Mouse (Mus musculus) stomach, embryonic 14.5 days (tissue): ENCODE results near the gene Ecd. TPM values are rescaled to one million over a fixed set of nuclear protein-coding genes. Genes with fewer than 3 reads are reported as not detected.

Source experiments
- ATAC-seq: fragments of 200-750 bp; cut with Nextera tagmentation; 2 replicates; pipeline ENCODE4 v1.8.0; 2017; ENCODE audit warnings: low read depth, moderate TSS enrichment; ENCODE audit not compliant: insufficient number of reproducible peaks, insufficient read depth, low FRiP score
- H3K27ac ChIP-seq: fragments of 300-500 bp; sonication (generic); 2 replicates; pipeline ENCODE4 v1.5.1; 2014; ENCODE audit warnings: mild to moderate bottlenecking, low read length, moderate library complexity, mixed read lengths
- H3K27me3 ChIP-seq: fragments of 300-500 bp; sonication (generic); 2 replicates; pipeline ENCODE4 v1.6.1; 2014; ENCODE audit warnings: low read length, control low read depth, mixed read lengths; ENCODE audit not compliant: control insufficient read depth, insufficient read depth
- H3K36me3 ChIP-seq: fragments of 300-500 bp; sonication (generic); 2 replicates; pipeline ENCODE4 v1.6.1; 2014; ENCODE audit warnings: mild to moderate bottlenecking, control low read depth, low read length, moderate library complexity, mixed read lengths; ENCODE audit not compliant: control insufficient read depth, insufficient read depth
- H3K4me1 ChIP-seq: fragments of 300-500 bp; sonication (generic); 2 replicates; pipeline ENCODE4 v1.6.1; 2014; ENCODE audit warnings: low read length, control low read depth, mixed read lengths; ENCODE audit not compliant: control insufficient read depth, insufficient read depth
- H3K4me2 ChIP-seq: fragments of 300-500 bp; sonication (generic); replicated peaks from 2 replicates; pipeline ENCODE4 v1.6.1; 2014; ENCODE audit warnings: low read depth, low read length, control low read depth
- H3K4me3 ChIP-seq: fragments of 300-500 bp; sonication (generic); 2 replicates; pipeline ENCODE4 v1.5.1; 2014; ENCODE audit warnings: low read depth, low read length, control low read depth
- H3K9ac ChIP-seq: fragments of 300-500 bp; sonication (generic); replicated peaks from 2 replicates; pipeline ENCODE4 v1.6.1; 2014; ENCODE audit warnings: low read depth, mild to moderate bottlenecking, control low read depth, low read length, moderate library complexity, mixed read lengths
- H3K9me3 ChIP-seq: fragments of 300-500 bp; sonication (generic); 2 replicates; pipeline ENCODE4 v1.6.1; 2016; ENCODE audit warnings: low read depth, low read length, control low read depth; ENCODE audit not compliant: control insufficient read depth
- WGBS: fragments of 180-500 bp; shearing (Covaris S2); extraction: QIAGEN DNeasy Blood & Tissue Kit; methylation state at CpG from one replicate; pipeline ENCODE4 v1.1.7; 2014; 5-methylcytosine and 5-hydroxymethylcytosine counted together
- polyA plus RNA-seq: library from polyadenylated mRNA; unstranded; fragments of >200 nt; fragmentation: Nextera tagmentation; extraction: Ambion mirVana; gene quantifications from 2 replicates; pipeline ENCODE4 v1.2.1, GENCODE M21; 2014

Gene Ecd
- polyA plus RNA-seq, 1 experiment from 2014 or later, result 53.1 TPM

DNA sequence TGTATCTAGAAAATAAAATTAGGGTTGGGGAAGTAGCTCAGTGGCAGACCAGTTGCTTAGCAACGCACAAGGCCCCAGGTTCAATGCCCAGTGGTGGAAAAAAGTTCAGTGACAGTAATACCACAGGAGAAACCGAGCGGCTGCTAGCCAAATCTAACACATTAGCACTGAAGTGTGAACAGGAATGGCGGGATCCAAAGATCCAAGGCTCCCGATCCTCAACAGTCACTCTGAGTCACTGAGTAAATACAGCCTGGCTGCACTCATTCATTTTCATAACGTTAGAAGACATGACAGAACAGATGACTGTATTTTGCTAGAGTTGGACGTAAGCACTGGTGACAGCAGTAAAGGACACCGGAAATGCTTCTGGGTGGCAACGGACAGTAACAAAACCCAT lies 2.0 kb downstream of the Ecd start:
- WGBS, result 79% methylated on average over 9 of the region's 9 CpGs
- Histone ChIP-seq H3K36me3 (peaks cover 22% of the 10 kb centered on the region; the same call in 1 of the 2 replicates), H3K27ac (no peak overlapping the region), H3K4me3 (no peak overlapping the region), H3K9ac (no peak overlapping the region), H3K4me2 (no peak overlapping the region), H3K4me1 (0 out of 2 replicates have a peak, but pooled peaks cover 7% of the 10 kb centered on the region), H3K9me3 (no peaks in the 10 kb centered on the region), H3K27me3 (no peaks in the 10 kb centered on the region)
- no peak for ATAC-seq

DNA sequence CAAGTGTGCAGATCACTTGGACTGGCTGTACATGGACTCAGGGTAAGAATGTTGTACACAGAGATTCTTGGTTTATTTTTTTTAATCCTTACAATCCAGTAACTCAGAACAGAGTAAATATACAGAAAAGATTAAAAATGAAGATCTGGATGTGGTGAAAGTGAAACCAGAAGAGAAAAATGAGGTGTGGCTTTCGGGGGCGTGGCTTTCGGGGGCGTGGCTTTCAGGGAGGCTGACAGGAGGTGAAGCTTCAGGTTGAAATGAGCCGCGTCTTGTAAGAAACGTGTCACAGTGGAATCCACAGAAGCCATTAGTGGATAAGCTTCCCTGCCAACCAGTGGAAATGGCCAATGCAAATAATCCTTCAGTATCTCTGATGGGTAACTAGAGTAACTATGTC lies 7.1 kb downstream of the Ecd start:
- Histone ChIP-seq H3K4me1 (no peaks in the 10 kb centered on the region), H3K27me3 (no peaks in the 10 kb centered on the region), H3K4me2 (no peak overlapping the region), H3K4me3 (no peak overlapping the region), H3K36me3 (peaks cover 36% of the 10 kb centered on the region), H3K9ac (no peak overlapping the region), H3K27ac (no peak overlapping the region), H3K9me3 (no peaks in the 10 kb centered on the region)
- no peak for ATAC-seq
- WGBS, result 81% methylated on average over 7 of the region's 7 CpGs

DNA sequence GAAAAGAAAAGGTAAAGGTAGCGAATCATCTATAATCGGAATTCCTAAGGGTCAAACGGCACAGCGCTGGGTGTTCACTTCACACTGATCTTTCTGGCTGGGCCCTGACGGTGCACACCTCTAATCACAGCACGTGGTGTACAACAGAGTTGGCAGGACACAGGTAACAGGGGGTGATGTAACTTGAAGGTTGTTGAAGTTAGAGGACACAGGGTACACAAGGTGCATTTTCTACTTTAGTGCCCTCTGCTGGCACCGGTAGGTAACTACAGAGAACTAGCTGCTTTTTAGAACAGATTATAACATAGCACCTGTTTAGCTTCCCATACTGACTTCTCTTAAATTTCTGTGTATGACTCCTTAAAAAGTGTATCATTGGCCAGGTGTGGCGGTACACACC lies 7.8 kb downstream of the Ecd start:
- 85% methylated on average over 8 of the region's 8 CpGs for WGBS

DNA sequence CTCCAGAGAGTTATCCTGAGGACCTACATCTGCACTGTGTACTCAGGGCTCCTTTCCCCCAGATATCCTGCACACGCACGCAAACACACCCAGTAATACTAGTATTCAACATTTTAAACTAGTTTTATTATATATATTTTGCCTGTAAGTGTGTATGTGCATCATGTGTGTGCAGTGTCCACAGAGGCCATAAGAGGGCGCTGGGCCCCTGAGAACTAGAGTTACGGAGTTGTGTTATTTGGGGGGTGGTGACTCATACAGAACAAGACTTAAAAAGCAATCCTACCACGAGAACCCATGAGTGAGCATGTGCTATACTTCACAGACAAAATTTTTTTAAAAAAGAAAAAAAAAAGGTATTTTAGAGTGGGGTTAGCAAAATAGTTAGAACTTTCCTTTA lies 8.5 kb downstream of the Ecd start:
- Histone ChIP-seq H3K36me3 (peaks cover 31% of the 10 kb centered on the region), H3K9ac (no peak overlapping the region), H3K4me3 (no peak overlapping the region), H3K27me3 (no peaks in the 10 kb centered on the region), H3K9me3 (no peaks in the 10 kb centered on the region), H3K4me2 (no peak overlapping the region), H3K4me1 (no peaks in the 10 kb centered on the region), H3K27ac (no peak overlapping the region)
- ATAC-seq, result no peak
- 95% methylated on average over 5 of the region's 5 CpGs for WGBS

More for the DNA sequence above, 7.8 kb downstream of the Ecd start:
- Histone ChIP-seq H3K27me3 (no peaks in the 10 kb centered on the region), H3K27ac (no peak overlapping the region), H3K4me3 (no peak overlapping the region), H3K4me2 (no peak overlapping the region), H3K9ac (no peak overlapping the region), H3K9me3 (no peaks in the 10 kb centered on the region), H3K4me1 (no peaks in the 10 kb centered on the region), H3K36me3 (peaks cover 34% of the 10 kb centered on the region)
- no peak for ATAC-seq

DNA sequence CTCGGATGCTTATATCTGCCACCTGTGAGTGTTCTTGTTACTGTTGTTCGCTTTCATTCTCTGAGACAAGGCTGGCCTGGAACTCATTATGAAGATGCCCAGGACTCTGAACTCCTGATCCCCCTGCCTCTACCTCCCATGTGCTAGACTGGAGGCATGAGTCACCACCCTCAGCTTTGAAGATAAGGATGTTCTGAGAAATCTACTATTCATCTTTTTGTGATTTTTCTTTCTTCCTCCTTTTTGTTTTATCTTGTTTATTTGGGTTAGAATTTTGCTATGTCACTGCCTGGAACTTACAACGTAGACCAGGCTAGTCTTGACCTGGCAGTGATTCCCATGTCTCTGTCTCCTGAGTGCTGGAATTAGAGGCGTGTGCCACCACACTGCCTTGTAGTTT lies 16.6 kb downstream of the Ecd start:
- no peaks in the 10 kb centered on the region for H3K4me1 ChIP-seq
- no peaks in the 10 kb centered on the region for H3K27me3 ChIP-seq
- no peak for ATAC-seq
- H3K4me3 ChIP-seq, result no peak overlapping the region
- no peak overlapping the region for H3K4me2 ChIP-seq
- H3K36me3 ChIP-seq, result peaks cover 55% of the 10 kb centered on the region
- no peaks in the 10 kb centered on the region for H3K9me3 ChIP-seq
- 87% methylated on average over 4 of the region's 4 CpGs for WGBS
- no peak overlapping the region for H3K9ac ChIP-seq
- H3K27ac ChIP-seq, result no peak overlapping the region

DNA sequence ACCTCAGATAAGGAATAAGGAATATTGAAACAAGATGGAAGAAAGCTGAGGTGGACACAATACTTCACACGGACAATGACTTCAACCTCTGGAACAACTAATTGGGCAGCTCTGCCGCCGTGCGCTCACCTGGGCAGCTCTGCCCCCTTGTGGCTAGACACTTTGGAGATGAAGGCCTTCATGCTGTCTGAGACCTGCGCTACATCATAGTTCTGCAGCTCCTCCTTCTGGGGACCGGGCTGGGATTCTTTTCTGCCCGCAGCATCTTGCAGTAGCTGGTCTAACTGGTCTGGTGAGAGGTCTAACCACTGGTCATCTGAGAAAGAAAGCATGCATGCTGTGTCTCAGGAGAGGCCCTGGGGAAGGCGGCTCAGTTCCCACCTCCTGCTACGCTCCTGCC lies 19.4 kb downstream of the Ecd start:
- Histone ChIP-seq H3K4me3 (no peak overlapping the region), H3K27ac (no peak overlapping the region), H3K9me3 (no peaks in the 10 kb centered on the region), H3K27me3 (no peaks in the 10 kb centered on the region), H3K4me2 (no peak overlapping the region), H3K9ac (no peak overlapping the region), H3K4me1 (no peaks in the 10 kb centered on the region), H3K36me3 (peaks cover 50% of the 10 kb centered on the region)
- ATAC-seq, result no peak
- 73% methylated on average over 9 of the region's 9 CpGs for whole genome bisulfite sequencing

DNA sequence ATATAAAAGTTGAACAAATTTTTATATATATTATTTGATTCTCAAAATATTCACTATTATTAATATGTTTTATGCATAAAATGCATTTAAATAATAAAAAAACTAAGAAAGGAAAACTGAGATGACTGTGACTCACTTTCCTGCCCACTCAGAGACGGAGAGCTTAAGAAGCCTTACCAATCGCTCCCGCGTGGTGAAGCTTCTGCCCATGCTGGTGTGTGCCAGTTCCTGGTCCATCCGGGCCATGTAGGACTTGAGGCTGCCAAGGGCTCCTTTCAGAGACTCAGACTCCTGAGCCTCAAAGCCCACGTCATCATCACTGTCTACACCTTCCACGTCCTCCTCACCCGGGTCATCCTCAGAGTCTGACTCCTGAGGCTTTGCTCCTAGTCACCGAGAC lies 23.7 kb downstream of the Ecd start:
- H3K36me3 ChIP-seq, result peaks cover 44% of the 10 kb centered on the region
- no peak overlapping the region for H3K9ac ChIP-seq
- no peaks in the 10 kb centered on the region for H3K9me3 ChIP-seq
- WGBS, result 96% methylated on average over 9 of the region's 9 CpGs
- H3K4me1 ChIP-seq, result no peaks in the 10 kb centered on the region
- no peak overlapping the region for H3K4me2 ChIP-seq
- no peaks in the 10 kb centered on the region for H3K27me3 ChIP-seq
- H3K27ac ChIP-seq, result no peak overlapping the region
- no peak overlapping the region for H3K4me3 ChIP-seq
- ATAC-seq, result no peak

DNA sequence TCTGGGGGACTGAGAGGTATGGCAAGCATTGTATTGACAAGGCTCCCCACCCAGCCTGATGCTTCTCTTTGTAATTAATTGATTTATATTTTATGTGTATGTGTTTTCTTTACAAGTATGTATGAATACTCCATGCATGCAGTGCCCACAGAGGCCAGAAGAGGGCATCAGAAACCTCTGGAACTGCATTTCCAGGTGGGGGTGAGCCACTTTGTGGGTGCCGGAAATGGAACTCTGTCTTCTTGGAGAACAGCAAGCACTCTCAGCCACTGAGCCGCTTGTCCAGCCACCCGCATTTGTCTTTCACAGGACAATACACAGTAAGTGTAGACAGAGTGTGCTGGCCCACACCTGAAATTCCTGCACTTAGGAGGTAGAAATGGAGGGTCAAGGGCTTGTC lies 28.5 kb downstream of the Ecd start:
- Histone ChIP-seq H3K27ac (no peak overlapping the region), H3K4me2 (no peak overlapping the region), H3K27me3 (no peaks in the 10 kb centered on the region), H3K9me3 (no peaks in the 10 kb centered on the region), H3K4me1 (no peaks in the 10 kb centered on the region), H3K9ac (no peak overlapping the region), H3K4me3 (no peak overlapping the region), H3K36me3 (peaks cover 30% of the 10 kb centered on the region)
- WGBS, result 75% methylated on average over 3 of the region's 3 CpGs
- ATAC-seq, result no peak

DNA sequence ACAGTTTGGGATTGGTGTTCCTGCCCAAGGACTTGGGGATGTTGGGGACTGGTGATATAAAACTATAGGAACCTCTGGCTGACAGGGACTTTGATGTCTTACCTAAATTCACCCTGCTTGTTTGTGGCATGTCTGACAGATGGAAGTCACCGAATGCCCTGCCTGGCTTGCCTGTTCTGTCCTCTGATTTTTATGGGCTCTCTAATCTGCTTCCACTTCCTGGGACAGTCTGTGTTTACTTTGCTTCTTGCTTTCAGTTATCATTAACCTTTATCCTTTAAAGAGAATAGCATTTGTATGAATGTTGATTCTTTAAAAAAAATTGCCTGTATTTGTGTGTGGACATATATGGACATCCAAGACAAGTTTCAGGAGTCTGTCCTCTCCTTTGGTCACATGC lies 32.8 kb downstream of the Ecd start:
- Histone ChIP-seq H3K4me2 (no peak overlapping the region), H3K9ac (no peak overlapping the region), H3K27me3 (no peaks in the 10 kb centered on the region), H3K27ac (no peak overlapping the region), H3K36me3 (peaks cover 15% of the 10 kb centered on the region; the same call in 1 of the 2 replicates), H3K4me3 (no peak overlapping the region), H3K9me3 (no peaks in the 10 kb centered on the region), H3K4me1 (no peaks in the 10 kb centered on the region)
- no peak for ATAC-seq
- whole genome bisulfite sequencing, result 60% methylated on average over 1 of the region's 1 CpGs
